Mouse (Mus musculus) liver, embryonic 11.5 days (tissue): ENCODE measurements at regions not wholly inside any gene's neighbourhood (a gene's known extent, or its start where the extent isn't known, plus 50 kb on each side); places are given as distances from the start of the nearest gene placed in this dataset. TPM values are rescaled to one million over a fixed set of nuclear protein-coding genes. Genes with fewer than 3 reads are reported as not detected.

Source experiments
- ATAC-seq: fragments of 200-750 bp; cut with Nextera tagmentation; replicated peaks from 2 replicates; pipeline ENCODE4 v1.8.0; 2017; ENCODE audit warnings: moderate number of reproducible peaks, mild to moderate bottlenecking, moderate TSS enrichment, moderate library complexity; ENCODE audit not compliant: low FRiP score
- DNase-seq: peaks from one replicate; pipeline ENCODE4 v3.0.0-alpha.2; 2017; ENCODE audit warnings: low spot score
- H3K27ac ChIP-seq: fragments of 300-500 bp; sonication (generic); 2 replicates; pipeline ENCODE4 v1.5.1; 2014; ENCODE audit warnings: mild to moderate bottlenecking, low read depth, low read length, control low read depth
- H3K27me3 ChIP-seq: fragments of 300-500 bp; sonication (generic); replicated peaks from 2 replicates; pipeline ENCODE4 v1.6.1; 2014; ENCODE audit warnings: low read length, mixed read lengths; ENCODE audit not compliant: control insufficient read depth, insufficient read depth
- H3K36me3 ChIP-seq: fragments of 300-500 bp; sonication (generic); 2 replicates; pipeline ENCODE4 v1.6.1; 2014; ENCODE audit warnings: mild to moderate bottlenecking, low read length, moderate library complexity, mixed read lengths; ENCODE audit not compliant: control insufficient read depth, insufficient read depth
- H3K4me1 ChIP-seq: fragments of 300-500 bp; sonication (generic); replicated peaks from 2 replicates; pipeline ENCODE4 v1.6.1; 2014; ENCODE audit warnings: low read length, mixed read lengths; ENCODE audit not compliant: control insufficient read depth, insufficient read depth
- H3K4me2 ChIP-seq: fragments of 300-500 bp; sonication (generic); 2 replicates; pipeline ENCODE4 v1.6.1; 2014; ENCODE audit warnings: mild to moderate bottlenecking, control low read depth, moderate library complexity
- H3K4me3 ChIP-seq: fragments of 300-500 bp; sonication (generic); 2 replicates; pipeline ENCODE4 v1.5.1; 2014; ENCODE audit warnings: low read depth, low read length, control low read depth
- H3K9ac ChIP-seq: fragments of 300-500 bp; sonication (generic); 2 replicates; pipeline ENCODE4 v1.6.1; 2014; ENCODE audit warnings: low read depth, low read length, control low read depth
- H3K9me3 ChIP-seq: fragments of 300-500 bp; sonication (generic); 2 replicates; pipeline ENCODE4 v1.6.1; 2016; ENCODE audit warnings: low read length, inconsistent platforms, mixed read lengths; ENCODE audit not compliant: control insufficient read depth
- WGBS: fragments of 180-500 bp; shearing (Covaris S2); extraction: QIAGEN DNeasy Blood & Tissue Kit; methylation state at CpG from one replicate; pipeline ENCODE4 v1.1.7; 2014; 5-methylcytosine and 5-hydroxymethylcytosine counted together
- microRNA-seq: library from miRNA; unstranded; fragments of <30 nt; microRNA quantifications from one replicate; pipeline ENCODE4, GENCODE M21; 2017; ENCODE audit warnings: borderline number of aligned reads

GRCm38 (mm10) chr1:77315347-77315746 lies 199.5 kb downstream of the Epha4 start:
- Histone ChIP-seq H3K4me2 (no peak overlapping the region), H3K4me1 (no peaks in the 10 kb centered on the region), H3K27ac (no peak overlapping the region), H3K4me3 (no peak overlapping the region), H3K27me3 (no peaks in the 10 kb centered on the region), H3K36me3 (no peaks in the 10 kb centered on the region), H3K9me3 (no peaks in the 10 kb centered on the region), H3K9ac (no peak overlapping the region)
- 50% methylated on average over 3 of the region's 3 CpGs for WGBS
- ATAC-seq (no peak), DNase-seq (no peak)

- no peaks in the 10 kb centered on the region for H3K9me3 ChIP-seq
- WGBS, result 67% methylated on average over 9 of the region's 9 CpGs
- no peaks in the 10 kb centered on the region for H3K4me1 ChIP-seq
- H3K9ac ChIP-seq, result no peak overlapping the region
- H3K27me3 ChIP-seq, result no peaks in the 10 kb centered on the region
- H3K27ac ChIP-seq, result no peak overlapping the region
- no peaks in the 10 kb centered on the region for H3K36me3 ChIP-seq
- no peak overlapping the region for H3K4me3 ChIP-seq
- ATAC-seq (no peak), DNase-seq (no peak)
- no peak overlapping the region for H3K4me2 ChIP-seq
Measured at GRCm38 (mm10) chr1:77316198-77316597, 198.7 kb downstream of the Epha4 start.

Small RNA genes lying in the stretch of these regions (microRNA-seq; reads per million reads assigned to microRNA genes)
- not detected for gene Mir6343
